Mouse (Mus musculus) embryonic facial prominence, embryonic 13.5 days (tissue): ENCODE measurements at regions not wholly inside any gene's neighbourhood (a gene's known extent, or its start where the extent isn't known, plus 50 kb on each side); places are given as distances from the start of the nearest gene placed in this dataset.
"Not testable (repeated sequence)": the region's sequence is repeated elsewhere in the genome, so short reads cannot be mapped to it uniquely, and the experiment has no call there.

Experiments used
- ATAC-seq: fragments of 200-750 bp; cut with Nextera tagmentation; 2 replicates; pipeline ENCODE4 v1.8.0; 2017; ENCODE audit warnings: low read depth; ENCODE audit not compliant: insufficient number of reproducible peaks, insufficient read depth, low FRiP score, low TSS enrichment
- H3K27ac ChIP-seq: fragments of 300-500 bp; sonication (generic); 2 replicates; pipeline ENCODE4 v1.5.1; 2015; ENCODE audit warnings: moderate library complexity, mild to moderate bottlenecking, inconsistent platforms
- H3K27me3 ChIP-seq: fragments of 300-500 bp; sonication (generic); 2 replicates; pipeline ENCODE4 v1.6.1; 2015; ENCODE audit warnings: mild to moderate bottlenecking, inconsistent platforms
- H3K36me3 ChIP-seq: fragments of 300-500 bp; sonication (generic); 2 replicates; pipeline ENCODE4 v1.6.1; 2015; ENCODE audit warnings: mild to moderate bottlenecking, inconsistent platforms
- H3K4me1 ChIP-seq: fragments of 300-500 bp; sonication (generic); 2 replicates; pipeline ENCODE4 v1.6.1; 2015; ENCODE audit warnings: inconsistent platforms
- H3K4me2 ChIP-seq: fragments of 300-500 bp; sonication (generic); 2 replicates; pipeline ENCODE4 v1.6.1; 2015; ENCODE audit warnings: moderate library complexity, mild to moderate bottlenecking, inconsistent platforms
- H3K4me3 ChIP-seq: fragments of 300-500 bp; sonication (generic); 2 replicates; pipeline ENCODE4 v1.5.1; 2015; ENCODE audit warnings: mild to moderate bottlenecking, inconsistent platforms
- H3K9ac ChIP-seq: fragments of 300-500 bp; sonication (generic); 2 replicates; pipeline ENCODE4 v1.6.1; 2015; ENCODE audit warnings: mild to moderate bottlenecking, inconsistent platforms
- H3K9me3 ChIP-seq: fragments of 300-500 bp; sonication (generic); 2 replicates; pipeline ENCODE4 v1.6.1; 2016; ENCODE audit warnings: inconsistent platforms
- WGBS: fragments of 180-500 bp; shearing (Covaris S2); methylation state at CpG from one replicate; pipeline ENCODE4 v1.1.7; 2015; ENCODE audit warnings: mixed read lengths; 5-methylcytosine and 5-hydroxymethylcytosine counted together

GRCm38 (mm10) chr3:41504867-41505266 lies 50.7 kb upstream of the Jade1 start:
- Histone ChIP-seq H3K27me3 (no peaks in the 10 kb centered on the region), H3K36me3 (no peaks in the 10 kb centered on the region), H3K9ac (no peak overlapping the region), H3K9me3 (no peaks in the 10 kb centered on the region), H3K4me1 (no peaks in the 10 kb centered on the region; the same call in 1 of the 2 replicates), H3K4me2 (no peak overlapping the region), H3K27ac (no peak overlapping the region), H3K4me3 (no peak overlapping the region)
- no peak for ATAC-seq
- 93% methylated on average over 4 of the region's 4 CpGs for WGBS

DNA sequence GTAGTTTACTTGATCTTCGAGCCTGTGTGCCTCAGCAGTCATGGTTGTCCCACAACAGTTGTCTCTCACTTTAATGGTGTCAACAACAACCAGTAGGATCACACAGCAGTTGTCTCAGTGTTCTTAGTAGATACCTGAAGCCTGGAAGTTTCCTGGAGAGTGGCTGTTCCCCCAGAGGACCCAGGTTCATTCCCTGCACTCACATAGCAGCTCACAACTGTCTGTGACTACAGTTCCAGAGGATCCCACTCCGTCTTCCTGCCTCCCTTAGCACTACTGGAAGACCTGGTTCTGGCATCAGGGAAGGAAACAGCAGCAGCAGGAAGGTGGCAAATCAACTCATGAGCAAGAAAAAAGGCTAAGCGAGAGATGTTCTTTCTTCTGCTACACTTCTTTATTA lies 53.4 kb upstream of the Jade1 start:
- Histone ChIP-seq H3K36me3 (no peaks in the 10 kb centered on the region), H3K4me2 (no peak overlapping the region), H3K9ac (no peak overlapping the region), H3K9me3 (no peaks in the 10 kb centered on the region), H3K27ac (no peak overlapping the region), H3K4me1 (no peaks in the 10 kb centered on the region; the same call in 1 of the 2 replicates), H3K4me3 (no peak overlapping the region), H3K27me3 (no peaks in the 10 kb centered on the region)
- WGBS: 87% methylated on average over 3 of the region's 3 CpGs
- no peak for ATAC-seq

DNA sequence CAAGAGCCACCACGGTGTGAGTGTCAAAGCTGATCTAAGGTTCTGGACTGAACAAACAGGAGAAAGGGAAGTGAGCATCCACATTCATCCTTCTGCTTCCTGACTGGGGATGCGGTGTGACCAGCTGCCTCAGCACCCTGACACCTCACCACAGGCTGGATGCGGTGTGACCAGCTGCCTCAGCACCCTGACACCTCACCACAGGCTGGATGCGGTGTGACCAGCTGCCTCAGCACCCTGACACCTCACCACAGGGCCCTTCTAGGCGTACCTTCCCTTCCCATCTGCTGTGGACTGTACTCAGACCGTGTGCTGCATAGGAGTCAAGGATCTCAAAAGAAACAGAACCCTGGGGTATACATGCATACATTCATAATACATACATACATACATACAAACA lies 53.9 kb upstream of the Jade1 start:
- H3K9ac ChIP-seq, H3K4me2 ChIP-seq, H3K36me3 ChIP-seq, H3K4me1 ChIP-seq, H3K27me3 ChIP-seq, H3K9me3 ChIP-seq, ATAC-seq, H3K4me3 ChIP-seq, H3K27ac ChIP-seq: not testable (repeated sequence)
- 84% methylated on average over 6 of the region's 6 CpGs for WGBS

GRCm38 (mm10) chr3:41501124-41501523 lies 54.4 kb upstream of the Jade1 start:
- ATAC-seq: no peak
- Histone ChIP-seq H3K9ac (no peak overlapping the region), H3K9me3 (no peaks in the 10 kb centered on the region), H3K27me3 (no peaks in the 10 kb centered on the region), H3K27ac (no peak overlapping the region), H3K4me1 (no peaks in the 10 kb centered on the region; the same call in 1 of the 2 replicates), H3K36me3 (no peaks in the 10 kb centered on the region), H3K4me2 (no peak overlapping the region), H3K4me3 (no peak overlapping the region)
- 75% methylated on average over 6 of the region's 6 CpGs for WGBS

DNA sequence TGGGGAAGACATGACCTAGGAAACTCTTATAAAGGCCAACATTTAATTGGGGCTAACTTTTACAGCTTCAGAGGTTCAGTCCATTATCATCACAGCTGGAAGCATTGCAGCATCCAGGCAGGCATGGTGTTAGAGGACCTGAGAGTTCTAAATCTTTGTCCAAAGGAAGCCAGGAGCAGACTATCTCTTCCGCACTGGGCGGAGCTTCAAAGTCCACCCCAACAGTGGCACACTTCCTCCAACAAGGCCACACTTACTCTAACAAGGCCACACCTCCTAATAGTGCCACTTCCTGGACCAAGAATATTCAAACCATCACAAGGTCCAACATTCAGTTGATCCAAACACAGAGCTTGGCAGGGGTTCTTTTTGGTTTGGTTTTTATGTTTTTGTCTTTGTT lies 55.9 kb upstream of the Jade1 start:
- H3K4me3 ChIP-seq: no peak overlapping the region
- no peak for ATAC-seq
- 93% methylated on average over 2 of the region's 2 CpGs for WGBS
- no peaks in the 10 kb centered on the region for H3K36me3 ChIP-seq
- H3K27ac ChIP-seq: no peak overlapping the region
- H3K4me2 ChIP-seq: no peak overlapping the region
- H3K9me3 ChIP-seq: no peaks in the 10 kb centered on the region
- H3K4me1 ChIP-seq: no peaks in the 10 kb centered on the region; the same call in 1 of the 2 replicates
- no peak overlapping the region for H3K9ac ChIP-seq
- no peaks in the 10 kb centered on the region for H3K27me3 ChIP-seq

DNA sequence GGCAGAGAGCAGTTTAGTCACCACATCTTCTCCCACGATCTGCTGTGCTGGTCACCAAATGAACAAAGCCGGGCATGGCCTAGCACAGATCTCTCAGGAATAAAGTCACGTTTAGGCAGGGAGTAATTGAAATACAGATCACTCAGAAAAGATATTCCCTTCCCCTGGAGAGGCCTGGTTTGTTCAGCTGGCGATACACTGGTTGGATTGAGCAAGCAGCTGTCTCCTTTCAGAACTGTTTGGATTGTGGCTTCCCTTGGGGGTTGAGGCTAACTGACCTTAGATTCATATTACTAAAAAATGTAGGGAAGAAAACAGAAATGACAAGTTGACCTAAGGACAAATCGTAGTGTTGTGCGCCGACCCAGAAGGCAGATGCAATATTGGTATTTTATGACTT lies 56.7 kb upstream of the Jade1 start:
- no peaks in the 10 kb centered on the region for H3K36me3 ChIP-seq
- no peak overlapping the region for H3K4me2 ChIP-seq
- no peak overlapping the region for H3K4me3 ChIP-seq
- no peaks in the 10 kb centered on the region; the same call in 1 of the 2 replicates for H3K4me1 ChIP-seq
- no peak overlapping the region for H3K9ac ChIP-seq
- no peak overlapping the region for H3K27ac ChIP-seq
- ATAC-seq: no peak
- no peaks in the 10 kb centered on the region for H3K27me3 ChIP-seq
- H3K9me3 ChIP-seq: no peaks in the 10 kb centered on the region
- WGBS: 77% methylated on average over 7 of the region's 7 CpGs

- H3K4me1 ChIP-seq: no peaks in the 10 kb centered on the region; the same call in 1 of the 2 replicates
- no peak overlapping the region for H3K4me2 ChIP-seq
- H3K36me3 ChIP-seq: no peaks in the 10 kb centered on the region
- H3K27me3 ChIP-seq: no peaks in the 10 kb centered on the region
- H3K27ac ChIP-seq: no peak overlapping the region
- no peaks in the 10 kb centered on the region for H3K9me3 ChIP-seq
- no peak overlapping the region for H3K9ac ChIP-seq
- no peak for ATAC-seq
- 85% methylated on average over 6 of the region's 8 CpGs for WGBS
- H3K4me3 ChIP-seq: no peak overlapping the region
Measured at GRCm38 (mm10) chr3:41497771-41498170, 57.8 kb upstream of the Jade1 start.

GRCm38 (mm10) chr3:41496931-41497710 lies 58.4 kb upstream of the Jade1 start:
- Histone ChIP-seq H3K27ac (no peak overlapping the region), H3K9ac (no peak overlapping the region), H3K36me3 (no peaks in the 10 kb centered on the region), H3K9me3 (no peaks in the 10 kb centered on the region), H3K4me1 (no peaks in the 10 kb centered on the region; the same call in 1 of the 2 replicates), H3K27me3 (no peaks in the 10 kb centered on the region), H3K4me3 (no peak overlapping the region), H3K4me2 (no peak overlapping the region)
- no peak for ATAC-seq
- WGBS: 59% methylated on average over 12 of the region's 13 CpGs

GRCm38 (mm10) chr3:41495893-41496292 lies 59.6 kb upstream of the Jade1 start:
- Histone ChIP-seq H3K9me3 (no peaks in the 10 kb centered on the region), H3K4me1 (no peaks in the 10 kb centered on the region; the same call in 1 of the 2 replicates), H3K27me3 (no peaks in the 10 kb centered on the region), H3K4me3 (no peak overlapping the region), H3K9ac (no peak overlapping the region), H3K36me3 (no peaks in the 10 kb centered on the region), H3K4me2 (no peak overlapping the region), H3K27ac (no peak overlapping the region)
- ATAC-seq: no peak
- 54% methylated on average over 3 of the region's 3 CpGs for WGBS

GRCm38 (mm10) chr3:41495097-41495496 lies 60.4 kb upstream of the Jade1 start:
- no peaks in the 10 kb centered on the region for H3K4me1 ChIP-seq
- H3K4me3 ChIP-seq: no peak overlapping the region
- no peak overlapping the region for H3K4me2 ChIP-seq
- H3K27ac ChIP-seq: no peak overlapping the region
- H3K27me3 ChIP-seq: no peaks in the 10 kb centered on the region
- no peak for ATAC-seq
- WGBS: 80% methylated on average over 5 of the region's 5 CpGs
- H3K9me3 ChIP-seq: no peaks in the 10 kb centered on the region
- H3K9ac ChIP-seq: no peak overlapping the region
- H3K36me3 ChIP-seq: no peaks in the 10 kb centered on the region

- no peak overlapping the region for H3K4me3 ChIP-seq
- no peaks in the 10 kb centered on the region for H3K36me3 ChIP-seq
- H3K27me3 ChIP-seq: no peaks in the 10 kb centered on the region
- H3K4me1 ChIP-seq: no peaks in the 10 kb centered on the region
- no peak overlapping the region for H3K27ac ChIP-seq
- no peak overlapping the region for H3K4me2 ChIP-seq
- ATAC-seq: no peak
- no peak overlapping the region for H3K9ac ChIP-seq
- no peaks in the 10 kb centered on the region for H3K9me3 ChIP-seq
- WGBS: 91% methylated on average over 7 of the region's 7 CpGs
Measured at GRCm38 (mm10) chr3:41493472-41493871, 62.1 kb upstream of the Jade1 start.

DNA sequence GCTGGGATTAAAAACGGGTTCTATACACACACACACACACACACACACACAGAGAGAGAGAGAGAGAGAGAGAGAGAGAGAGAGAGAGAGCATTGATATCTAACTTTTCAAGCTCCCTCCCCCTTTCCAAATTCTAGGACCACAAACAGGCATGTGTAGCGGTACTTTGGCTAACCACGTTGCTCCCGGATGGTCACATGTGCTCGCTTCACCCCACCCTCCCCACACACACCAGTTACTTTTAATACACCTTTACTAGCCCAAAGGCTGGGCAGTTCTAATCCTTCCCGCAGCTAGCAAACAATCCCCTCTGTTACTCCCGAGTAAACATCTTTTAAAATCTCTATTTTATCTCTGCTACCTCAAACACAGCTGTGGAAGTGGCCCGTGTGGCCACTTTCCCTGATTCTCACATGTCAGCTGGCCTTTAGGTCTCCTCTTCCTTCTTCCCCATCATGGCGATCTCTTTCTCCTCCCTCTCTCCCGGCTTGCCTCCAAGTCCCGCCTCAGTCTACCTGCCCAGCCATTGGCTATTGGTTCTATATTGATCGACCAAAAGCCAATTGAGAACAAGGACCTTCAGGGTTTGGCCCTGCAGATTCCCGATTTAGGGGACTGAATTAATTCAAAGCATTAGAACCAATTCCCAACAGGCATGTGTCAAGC lies 62.7 kb upstream of the Jade1 start:
- ATAC-seq: no peak
- H3K4me1 ChIP-seq: no peaks in the 10 kb centered on the region
- H3K27me3 ChIP-seq: no peaks in the 10 kb centered on the region
- no peak overlapping the region for H3K4me3 ChIP-seq
- no peak overlapping the region for H3K27ac ChIP-seq
- 87% methylated on average over 13 of the region's 13 CpGs for WGBS
- H3K9me3 ChIP-seq: no peaks in the 10 kb centered on the region
- H3K4me2 ChIP-seq: no peak overlapping the region
- H3K36me3 ChIP-seq: no peaks in the 10 kb centered on the region
- H3K9ac ChIP-seq: no peak overlapping the region
